Mouse (Mus musculus): Measurements from ENCODE around the gene Vmn1r121. TPM values are rescaled to one million over a fixed set of nuclear protein-coding genes. Genes with fewer than 3 reads are reported as not detected.

Gene Vmn1r121
- polyA plus RNA-seq (2014; fragmentation: Illumina TruSeq; extraction: RNeasy Lipid Tissue Mini Kit (QIAGEN cat#74804); ENCODE audit: low read depth, low replicate concordance): not detected

GRCm38 (mm10) chr7:21098413-21098812 is at the start of gene Vmn1r121:
Gene Vmn1r121, minus strand, starts transcription at chr7:21098513.

GRCm38 (mm10) chr7:21134028-21134427 is 35.7 kb upstream of the Vmn1r121 start, which contains the start of gene Vmn1r122:
Gene Vmn1r122, minus strand, starts transcription at chr7:21134128.

GRCm38 (mm10) chr7:21053684-21054083 is 44.6 kb downstream of the Vmn1r121 start, which contains the start of gene Vmn1r120:
Gene Vmn1r120, minus strand, starts transcription at chr7:21053784.

Other genes with a start within 250 kb of the Vmn1r121 start
- not detected for gene Vmn1r116, start 226.3 kb downstream of the Vmn1r121 start, polyA plus RNA-seq (2014; fragmentation: Illumina TruSeq; extraction: RNeasy Lipid Tissue Mini Kit (QIAGEN cat#74804); ENCODE audit: low read depth, low replicate concordance)
- not detected for gene Vmn1r117, start 214.4 kb downstream of the Vmn1r121 start, polyA plus RNA-seq (2014; fragmentation: Illumina TruSeq; extraction: RNeasy Lipid Tissue Mini Kit (QIAGEN cat#74804); ENCODE audit: low read depth, low replicate concordance)
- gene Vmn1r118, start 186.2 kb downstream of the Vmn1r121 start, polyA plus RNA-seq (2014; fragmentation: Illumina TruSeq; extraction: RNeasy Lipid Tissue Mini Kit (QIAGEN cat#74804); ENCODE audit: low read depth, low replicate concordance): not detected
- gene Vmn1r119, start 86.1 kb downstream of the Vmn1r121 start, polyA plus RNA-seq (2014; fragmentation: Illumina TruSeq; extraction: RNeasy Lipid Tissue Mini Kit (QIAGEN cat#74804); ENCODE audit: low read depth, low replicate concordance): not detected
- not detected for gene Vmn1r120, start 44.7 kb downstream of the Vmn1r121 start, polyA plus RNA-seq (2014; fragmentation: Illumina TruSeq; extraction: RNeasy Lipid Tissue Mini Kit (QIAGEN cat#74804); ENCODE audit: low read depth, low replicate concordance)
- not detected for gene Vmn1r122, start 35.6 kb upstream of the Vmn1r121 start, polyA plus RNA-seq (2014; fragmentation: Illumina TruSeq; extraction: RNeasy Lipid Tissue Mini Kit (QIAGEN cat#74804); ENCODE audit: low read depth, low replicate concordance)
- not detected for gene Vmn1r123, start 63.7 kb upstream of the Vmn1r121 start, polyA plus RNA-seq (2014; fragmentation: Illumina TruSeq; extraction: RNeasy Lipid Tissue Mini Kit (QIAGEN cat#74804); ENCODE audit: low read depth, low replicate concordance)
- gene Gm5157, start 91.9 kb upstream of the Vmn1r121 start, polyA plus RNA-seq (2014; fragmentation: Illumina TruSeq; extraction: RNeasy Lipid Tissue Mini Kit (QIAGEN cat#74804); ENCODE audit: low read depth, low replicate concordance): not detected
- gene Vmn1r124, start 162.1 kb upstream of the Vmn1r121 start, polyA plus RNA-seq (2014; fragmentation: Illumina TruSeq; extraction: RNeasy Lipid Tissue Mini Kit (QIAGEN cat#74804); ENCODE audit: low read depth, low replicate concordance): not detected
- gene Vmn1r125, start 173.7 kb upstream of the Vmn1r121 start, polyA plus RNA-seq (2014; fragmentation: Illumina TruSeq; extraction: RNeasy Lipid Tissue Mini Kit (QIAGEN cat#74804); ENCODE audit: low read depth, low replicate concordance): not detected
- not detected for gene Vmn1r126, start 203.0 kb upstream of the Vmn1r121 start, polyA plus RNA-seq (2014; fragmentation: Illumina TruSeq; extraction: RNeasy Lipid Tissue Mini Kit (QIAGEN cat#74804); ENCODE audit: low read depth, low replicate concordance)
- gene Vmn1r127, start 221.3 kb upstream of the Vmn1r121 start, polyA plus RNA-seq (2014; fragmentation: Illumina TruSeq; extraction: RNeasy Lipid Tissue Mini Kit (QIAGEN cat#74804); ENCODE audit: low read depth, low replicate concordance): not detected